Mouse (Mus musculus) heart, postnatal 4 days (tissue): Measurements from ENCODE around the gene Tmie. TPM values are rescaled to one million over a fixed set of nuclear protein-coding genes. Genes with fewer than 3 reads are reported as not detected.

Experiments used
- DNase-seq: peaks from one replicate; pipeline ENCODE4 v3.0.0; 2021
- total RNA-seq, 2 experiments: library from RNA; stranded (reverse); gene quantifications; 2 replicates each; pipeline ENCODE4 v1.2.3; 2021

The Tmie gene
- total RNA-seq, 2 experiments from 2014 or later = 0.43 to 0.45 TPM

GRCm38 (mm10) chr9:110888935-110889334 is 9.0 kb upstream of the Tmie start:
- DNase-seq = no peak

- no peak for DNase-seq
Observed at GRCm38 (mm10) chr9:110887388-110888303, 7.7 kb upstream of the Tmie start.

GRCm38 (mm10) chr9:110881953-110882352 is 2.0 kb upstream of the Tmie start:
- peak; percentile 37 for DNase-seq

- DNase-seq = no peak
Observed at GRCm38 (mm10) chr9:110880772-110881171, 859 bp upstream of the Tmie start.

- DNase-seq = no peak
Observed at GRCm38 (mm10) chr9:110879191-110879920, 557 bp downstream of the Tmie start, which contains the start of gene Als2cl. TSS of gene Als2cl (plus strand) at chr9:110879870.

- peak; percentile 88 for DNase-seq
Observed at GRCm38 (mm10) chr9:110877888-110878287, 2.0 kb downstream of the Tmie start.

- no peak for DNase-seq
Observed at GRCm38 (mm10) chr9:110877353-110877752, 2.6 kb downstream of the Tmie start.

- no peak for DNase-seq
Observed at GRCm38 (mm10) chr9:110875288-110875695, 4.6 kb downstream of the Tmie start.

GRCm38 (mm10) chr9:110874660-110875191 is 5.2 kb downstream of the Tmie start:
- DNase-seq = no peak

GRCm38 (mm10) chr9:110873681-110874659 is 5.9 kb downstream of the Tmie start:
- peak; percentile 57 for DNase-seq

- DNase-seq = peak; percentile 69
Observed at GRCm38 (mm10) chr9:110871030-110871429, 8.9 kb downstream of the Tmie start.

- no peak for DNase-seq
Observed at GRCm38 (mm10) chr9:110858967-110859596, 20.8 kb downstream of the Tmie start.

- DNase-seq = no peak
Observed at GRCm38 (mm10) chr9:110858523-110858922, 21.4 kb downstream of the Tmie start.

GRCm38 (mm10) chr9:110857781-110858472 is 22.0 kb downstream of the Tmie start, which contains the start of gene Prss50:
TSS of gene Prss50 (plus strand) at chr9:110857967.
- DNase-seq = no peak

GRCm38 (mm10) chr9:110856920-110857319 is 23.0 kb downstream of the Tmie start:
- no peak for DNase-seq

- no peak for DNase-seq
Observed at GRCm38 (mm10) chr9:110855903-110856302, 24.0 kb downstream of the Tmie start.

GRCm38 (mm10) chr9:110849162-110849561 is 30.8 kb downstream of the Tmie start:
- DNase-seq = no peak

- no peak for DNase-seq
Observed at GRCm38 (mm10) chr9:110844206-110844605, 35.7 kb downstream of the Tmie start, which contains the start of gene Prss46. TSS of gene Prss46 (plus strand) at chr9:110844506.

- DNase-seq = no peak
Observed at GRCm38 (mm10) chr9:110841438-110841837, 38.5 kb downstream of the Tmie start.

GRCm38 (mm10) chr9:110840905-110841304 is 39.0 kb downstream of the Tmie start:
- no peak for DNase-seq

- DNase-seq = no peak
Observed at GRCm38 (mm10) chr9:110836112-110836511, 43.8 kb downstream of the Tmie start.
